In genomic region chr6:124904161-124904981, GRCm38 (mm10) we compare ENCODE assay signal across 7 mouse cellular contexts. TPM values are rescaled to one million over a fixed set of nuclear protein-coding genes. Genes with fewer than 3 reads are reported as not detected.
DNase-seq lines count a peak whose midpoint lies in the region; ATAC-seq lines count a peak whose summit lies in the region.

No protein-coding gene starts in this region.

- peak overlapping the region; percentile 39 for H3K4me3 ChIP-seq in hindbrain, embryonic 15.5 days

- H3K27me3 ChIP-seq in hindbrain, embryonic 15.5 days = no peaks in the 10 kb centered on the region

- no peaks in the 10 kb centered on the region for H3K36me3 ChIP-seq in hindbrain, embryonic 15.5 days

- peak overlapping the region; percentile 54 for H3K9ac ChIP-seq in hindbrain, embryonic 15.5 days

- ATAC-seq in hindbrain, embryonic 15.5 days (ENCODE audit: low FRiP score, low read depth) = peak; percentile 65

- H3K4me1 ChIP-seq in hindbrain, embryonic 15.5 days (replicated peaks) = peaks cover 21% of the 10 kb centered on the region

- no peaks in the 10 kb centered on the region for H3K9me3 ChIP-seq in hindbrain, embryonic 15.5 days

- peak overlapping the region; percentile 69 for H3K4me2 ChIP-seq in hindbrain, embryonic 15.5 days

- peak; percentile 86 for DNase-seq in adrenal gland, adult 2 months
- peak; percentile 78 to 82 for DNase-seq in cerebellum, postnatal 25 days
- DNase-seq in frontal cortex, postnatal 25 days (ENCODE audit: low spot score in 2 of 2) = peak; percentile 36 to 51
- DNase-seq in left cerebral cortex, adult 18-20 months (ENCODE audit: low spot score in 2 of 2) = peak; percentile 75 to 85
- DNase-seq in lung, postnatal 4 days = peak; percentile 77 to 79
- DNase-seq in right cerebral cortex, postnatal 25 days = peak; percentile 76

- WGBS in hindbrain, embryonic 15.5 days = 9% methylated on average over 22 of the region's 24 CpGs

- peak overlapping the region; percentile 97 for H3K27ac ChIP-seq in hindbrain, embryonic 15.5 days (replicated peaks)

RNA-seq across cellular contexts. Expression of gene Lag3, which starts 7.1 kb away (rescaled TPM):
- total RNA-seq in adrenal gland, adult 2 months (2021) = 1 to 10 TPM; 1.1 to 1.5 TPM
- polyA plus RNA-seq in adrenal gland, adult 2 months (2012; rRNA removed) = 2.1 and 2.5 TPM in 2 replicates
- polyA plus RNA-seq in hindbrain, embryonic 15.5 days (2015; fragmentation: Nextera tagmentation; extraction: Ambion mirVana) = 3.1 and 3.5 TPM in 2 replicates
- total RNA-seq in left cerebral cortex, adult 18-20 months (2021) = 1 to 10 TPM; 2.6 to 3.2 TPM

RNA-seq across cellular contexts. Expression of gene Ptms, which starts 15.5 kb away (rescaled TPM):
- 100 to 1,000 TPM; 828 to 858 TPM for total RNA-seq in adrenal gland, adult 2 months (2021)
- 2,208 and 2,873 TPM in 2 replicates for polyA plus RNA-seq in adrenal gland, adult 2 months (2012; rRNA removed)
- 766 and 864 TPM in 2 replicates for polyA plus RNA-seq in hindbrain, embryonic 15.5 days (2015; fragmentation: Nextera tagmentation; extraction: Ambion mirVana)
- 100 to 1,000 TPM; 895 to 902 TPM for total RNA-seq in left cerebral cortex, adult 18-20 months (2021)

RNA-seq across cellular contexts. Expression of gene Cd4, which starts 16.4 kb away (rescaled TPM):
- under 1 TPM; 0.31 to 0.55 TPM for total RNA-seq in adrenal gland, adult 2 months (2021)
- polyA plus RNA-seq in adrenal gland, adult 2 months (2012; rRNA removed) = 0.52 and 0.61 TPM in 2 replicates
- polyA plus RNA-seq in hindbrain, embryonic 15.5 days (2015; fragmentation: Nextera tagmentation; extraction: Ambion mirVana) = 0.14 and 0.32 TPM in 2 replicates
- 1 to 10 TPM; 4.2 to 8.6 TPM for total RNA-seq in left cerebral cortex, adult 18-20 months (2021)

RNA-seq across cellular contexts. Expression of gene Mlf2, which starts 26.8 kb away (rescaled TPM):
- 100 to 1,000 TPM; 269 to 320 TPM for total RNA-seq in adrenal gland, adult 2 months (2021)
- 390 and 451 TPM in 2 replicates for polyA plus RNA-seq in adrenal gland, adult 2 months (2012; rRNA removed)
- 565 and 615 TPM in 2 replicates for polyA plus RNA-seq in hindbrain, embryonic 15.5 days (2015; fragmentation: Nextera tagmentation; extraction: Ambion mirVana)
- total RNA-seq in left cerebral cortex, adult 18-20 months (2021) = 100 to 1,000 TPM; 626 to 639 TPM

RNA-seq across cellular contexts. Expression of gene Gpr162, which starts 40.6 kb away (rescaled TPM):
- 1 to 10 TPM; 1.1 to 2.5 TPM for total RNA-seq in adrenal gland, adult 2 months (2021)
- polyA plus RNA-seq in adrenal gland, adult 2 months (2012; rRNA removed) = 1.9 and 2.4 TPM in 2 replicates
- polyA plus RNA-seq in hindbrain, embryonic 15.5 days (2015; fragmentation: Nextera tagmentation; extraction: Ambion mirVana) = 33.9 and 37.5 TPM in 2 replicates
- 100 to 1,000 TPM; 212 to 232 TPM for total RNA-seq in left cerebral cortex, adult 18-20 months (2021)

Comparison
In these comparisons a context has a peak if more than half of its experiments do, and no peak if none do; other contexts are left out.
1. Peak in every context shown above with its lines: DNase-seq, ATAC-seq, H3K4me3 ChIP-seq and H3K27ac ChIP-seq.